Mouse (Mus musculus): ENCODE data around the gene Kitl.

DNA sequence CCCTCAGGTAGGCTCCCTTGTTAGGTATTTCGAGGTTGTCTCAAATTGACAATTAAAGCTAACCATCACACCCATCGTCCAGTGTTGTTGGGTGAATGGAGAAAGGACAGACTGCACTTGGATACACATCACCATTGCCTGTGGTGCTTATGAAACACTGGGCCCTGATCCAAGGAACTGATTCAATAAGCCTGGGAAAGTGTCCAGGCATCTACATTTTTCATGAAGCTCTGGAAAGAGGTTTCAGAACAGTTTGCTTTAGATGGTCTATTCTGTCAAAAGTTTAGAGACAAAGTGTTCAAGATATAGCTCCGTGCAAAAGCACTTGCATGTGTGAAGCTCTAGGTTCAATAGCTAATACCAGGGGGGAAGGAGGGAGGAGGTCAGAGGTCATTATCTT is 38.6 kb downstream of the Kitl start:
- TF ChIP-seq CTCF (IDR thresholded peaks at IDR 0.05; ENCODE audit: low read depth, low read length) (no peak), POLR2A (IDR thresholded peaks at IDR 0.05; ENCODE audit: extremely low read depth, insufficient read depth, low read length) (no peak)
